Mouse (Mus musculus) v-Abl transformed pro-B cells (cell line): ENCODE results near the gene Gm20696.

Source experiments
- in situ Hi-C, 2 experiments: fragments of 400-800 bp; cut with MboI; formaldehyde crosslinking; loops; one replicate each; pipeline ENCODE4 v1.15.1; 2025; ENCODE audit not compliant: unreplicated experiment in 2 of 2

The Gm20696 gene

DNA sequence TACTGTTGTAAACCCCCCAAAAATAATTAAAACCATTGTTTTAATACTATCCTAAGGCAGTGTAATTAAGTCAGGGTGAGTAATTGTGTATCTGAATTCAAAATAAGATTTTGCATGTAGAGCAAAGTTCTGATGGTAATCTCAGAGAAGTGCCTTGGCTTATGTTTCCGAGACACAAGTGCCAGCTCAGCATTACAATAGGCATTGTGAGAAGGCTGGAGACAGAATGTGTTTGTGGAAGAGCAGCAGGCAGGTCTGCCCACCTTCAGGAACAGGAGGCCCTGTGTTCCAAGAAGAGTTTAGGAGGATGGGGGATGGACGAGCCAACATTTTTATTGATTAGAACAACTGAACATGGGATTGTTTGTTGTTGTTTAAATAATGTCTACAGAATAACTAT lies 137.6 kb downstream of the Gm20696 start:
- in situ Hi-C loops = loop anchor here in 1 of 2 experiments (10.0 kb wide), 1 partner anchor 1004 kb away; no protein-coding TSS in a partner anchor

DNA sequence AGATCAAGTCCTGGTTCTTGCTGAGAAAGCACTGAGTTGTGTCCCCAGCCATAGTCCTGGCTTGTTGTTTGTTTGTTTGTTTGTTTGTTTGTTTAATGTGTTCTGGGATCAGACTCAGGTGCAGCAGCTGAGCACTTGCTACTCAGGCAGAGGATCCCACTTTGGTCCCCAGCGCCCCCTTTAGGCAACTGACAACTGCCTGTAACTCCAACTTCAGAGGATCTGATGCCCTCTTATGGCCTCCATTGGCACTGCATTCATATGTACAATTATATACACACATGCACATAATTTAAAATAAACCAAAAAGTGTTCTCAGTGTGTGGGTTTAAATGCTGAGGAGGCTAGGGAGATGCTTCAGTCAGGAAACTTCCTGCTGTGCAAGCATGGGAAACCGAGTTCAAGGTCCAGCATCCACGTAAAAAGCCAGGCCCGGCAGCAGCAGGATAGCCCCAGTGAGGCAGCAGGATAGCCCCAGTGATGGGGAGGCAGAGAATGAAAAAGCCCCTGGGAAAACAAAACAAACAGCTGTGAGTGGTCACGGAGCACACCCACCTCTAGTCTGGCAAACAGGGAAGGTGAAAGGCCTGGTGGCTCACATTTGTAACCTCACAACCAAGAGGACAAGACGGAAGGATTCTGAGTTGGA lies 139.0 kb downstream of the Gm20696 start:
- in situ Hi-C loops = loop anchor here in 1 of 2 experiments (10.0 kb wide), 1 partner anchor 1003 kb away; no protein-coding TSS in a partner anchor

DNA sequence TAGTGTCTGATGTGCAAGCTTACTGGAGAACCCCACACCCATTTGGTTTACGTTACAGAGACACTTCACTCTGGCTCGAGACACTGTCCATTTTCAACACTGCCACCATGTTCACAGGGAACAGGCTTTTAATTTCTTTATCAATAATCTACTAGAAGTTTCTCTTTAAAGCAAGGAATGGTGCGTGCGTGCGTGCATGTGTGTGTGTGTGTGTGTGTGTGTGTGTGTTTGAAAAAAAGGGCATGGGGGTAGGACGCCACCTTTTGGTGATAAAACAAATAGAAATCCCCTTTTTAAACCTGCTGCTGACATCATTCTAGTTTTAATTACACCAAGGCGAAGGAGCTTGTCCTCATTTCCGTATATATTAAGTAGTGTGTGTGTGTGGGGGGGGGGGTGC lies 141.2 kb downstream of the Gm20696 start:
- in situ Hi-C loops = loop anchor here in 1 of 2 experiments (10.0 kb wide), 1 partner anchor 1001 kb away; no protein-coding TSS in a partner anchor

DNA sequence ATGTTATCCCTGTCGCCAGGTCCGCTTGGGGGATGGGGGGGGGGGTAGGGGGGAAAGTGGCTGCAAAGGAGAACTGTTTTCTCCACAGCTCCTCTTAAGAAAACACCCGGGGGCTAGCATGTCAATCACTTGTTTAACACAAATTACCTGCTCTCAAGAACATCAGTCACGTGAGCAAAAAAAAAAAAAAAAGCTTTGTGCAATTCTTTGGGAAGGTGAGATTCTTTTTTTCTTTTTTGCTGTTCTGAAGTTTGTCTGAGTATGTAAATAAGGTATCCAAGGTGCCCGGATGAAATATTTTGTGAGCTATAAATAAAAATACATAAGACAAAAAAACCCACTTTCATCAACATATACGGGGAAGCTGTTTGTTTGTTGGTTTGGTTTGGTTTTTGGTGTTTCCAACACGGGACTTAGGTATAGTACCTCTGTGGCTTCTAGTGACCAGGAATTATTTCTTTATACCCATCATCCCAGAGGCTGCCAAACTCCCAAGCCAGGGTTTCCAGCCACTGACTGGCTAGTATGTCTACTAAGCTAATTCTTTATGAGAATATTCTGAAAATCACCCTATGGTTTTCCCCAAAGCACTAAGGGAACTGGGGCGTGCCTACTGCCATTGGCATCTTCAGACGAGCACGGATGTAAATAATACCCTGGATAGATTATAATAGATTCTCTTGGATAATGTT lies 142.8 kb downstream of the Gm20696 start:
- in situ Hi-C loops = loop anchor here (5.0 to 10.0 kb wide), 3 partner anchors 98 to 999 kb away; no protein-coding TSS in a partner anchor

- in situ Hi-C loops = loop anchor here (5.0 to 10.0 kb wide), 3 partner anchors 99 to 998 kb away; no protein-coding TSS in a partner anchor
These were observed 143.4 kb downstream of the Gm20696 start for GRCm38 (mm10) chr6:99523109-99523632.

DNA sequence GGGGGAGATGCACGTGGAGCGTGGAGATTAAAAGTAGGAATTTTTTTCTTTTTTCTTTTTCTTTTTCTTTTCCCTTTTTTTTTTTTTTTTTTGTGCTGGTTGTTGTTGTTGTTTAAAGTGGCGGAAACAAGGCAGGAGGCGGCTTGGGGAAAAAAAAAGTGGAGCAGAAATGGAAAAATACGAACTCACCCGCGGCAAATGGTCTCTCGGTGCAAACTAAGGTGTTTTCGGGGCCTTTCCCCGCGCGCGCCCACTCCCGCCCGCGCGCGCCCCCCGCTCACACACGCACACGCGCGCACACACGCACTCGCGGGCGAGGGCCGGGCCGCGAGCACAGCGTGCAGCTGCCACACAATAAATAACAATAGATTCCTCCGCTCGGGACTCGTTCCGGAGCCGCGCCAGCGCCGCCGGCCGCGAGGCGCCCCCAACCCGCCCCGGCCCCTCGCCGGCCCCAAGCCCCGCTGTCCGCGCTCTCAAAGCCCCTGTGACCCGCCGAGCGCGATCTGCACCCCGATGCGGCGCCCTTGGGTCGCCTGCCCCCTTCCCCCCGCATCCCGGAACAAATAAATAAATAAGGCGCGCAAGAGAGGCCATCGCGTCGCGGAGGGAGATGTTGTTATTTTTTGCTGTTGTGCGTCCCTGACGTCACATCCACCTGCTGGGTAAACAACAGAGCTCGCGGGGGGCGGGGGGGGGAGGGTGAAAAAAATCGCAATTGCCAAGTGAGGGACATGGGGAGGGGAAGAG lies 144.1 kb downstream of the Gm20696 start, which contains the start of gene Foxp1:
Foxp1 (minus strand) TSS at position 363 of the 750 bp plus-strand sequence.
- in situ Hi-C loops = loop anchor here (5.0 to 10.0 kb wide), 3 partner anchors 100 to 998 kb away; no protein-coding TSS in a partner anchor

DNA sequence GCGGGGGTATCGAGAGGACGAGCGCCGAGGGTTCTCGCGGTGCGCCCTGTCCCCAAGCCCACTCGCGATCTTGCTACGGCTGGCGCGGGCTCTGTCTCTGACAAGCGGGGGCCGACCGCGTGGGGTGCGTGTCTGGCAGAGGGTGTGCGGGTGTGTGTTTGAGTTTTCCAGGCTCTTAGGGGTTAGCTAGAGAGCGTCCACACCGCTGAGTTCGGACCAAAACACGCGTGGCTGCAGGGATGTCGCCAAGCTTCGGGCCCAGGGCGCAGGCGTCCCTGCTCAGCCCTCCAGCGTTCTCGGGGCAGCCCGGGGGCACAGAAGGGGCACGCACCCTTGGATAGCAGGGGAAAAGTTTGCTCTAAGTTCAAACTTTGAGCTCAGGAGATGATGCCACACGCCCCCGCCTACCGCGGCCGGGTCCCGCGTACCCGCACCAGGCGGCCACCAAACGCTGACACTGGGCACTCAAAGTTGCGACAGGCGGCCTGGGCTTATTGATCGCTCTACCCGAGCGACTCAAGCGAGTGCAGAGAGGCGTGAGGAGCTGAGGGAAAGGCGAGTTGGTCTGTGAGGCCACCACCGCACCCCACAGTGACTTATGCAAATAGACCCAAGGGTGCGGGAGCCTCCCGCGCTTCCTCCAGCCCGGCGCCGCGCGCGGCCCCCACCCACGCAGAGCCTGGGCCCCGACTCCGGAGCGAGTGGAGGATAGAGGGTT lies 144.8 kb downstream of the Gm20696 start:
- in situ Hi-C loops = loop anchor here (5.0 to 10.0 kb wide), 3 partner anchors 101 to 997 kb away; no protein-coding TSS in a partner anchor

GRCm38 (mm10) chr6:99521038-99521640 lies 145.5 kb downstream of the Gm20696 start:
- in situ Hi-C loops = loop anchor here (5.0 to 10.0 kb wide), 3 partner anchors 101 to 996 kb away; no protein-coding TSS in a partner anchor

DNA sequence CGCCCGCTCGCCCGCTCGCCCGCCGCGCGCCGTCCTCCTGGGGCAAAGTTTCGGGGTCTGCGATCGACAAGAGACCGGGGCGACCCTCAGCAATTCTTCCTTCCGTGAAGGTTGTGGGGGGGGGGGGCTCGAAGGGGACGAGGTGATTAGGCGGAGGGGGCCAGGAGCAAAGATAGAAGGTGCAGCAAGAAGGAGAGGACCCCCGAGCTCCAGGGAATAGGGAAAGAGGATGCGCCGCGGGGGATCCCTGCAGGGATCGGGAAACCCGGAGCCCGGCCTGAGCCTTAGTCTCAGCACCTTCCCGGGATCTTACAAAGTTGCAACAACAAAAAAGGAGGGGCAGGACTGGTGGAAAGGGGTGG lies 145.9 kb downstream of the Gm20696 start:
- in situ Hi-C loops = loop anchor here (5.0 to 10.0 kb wide), 3 partner anchors 102 to 996 kb away; no protein-coding TSS in a partner anchor

DNA sequence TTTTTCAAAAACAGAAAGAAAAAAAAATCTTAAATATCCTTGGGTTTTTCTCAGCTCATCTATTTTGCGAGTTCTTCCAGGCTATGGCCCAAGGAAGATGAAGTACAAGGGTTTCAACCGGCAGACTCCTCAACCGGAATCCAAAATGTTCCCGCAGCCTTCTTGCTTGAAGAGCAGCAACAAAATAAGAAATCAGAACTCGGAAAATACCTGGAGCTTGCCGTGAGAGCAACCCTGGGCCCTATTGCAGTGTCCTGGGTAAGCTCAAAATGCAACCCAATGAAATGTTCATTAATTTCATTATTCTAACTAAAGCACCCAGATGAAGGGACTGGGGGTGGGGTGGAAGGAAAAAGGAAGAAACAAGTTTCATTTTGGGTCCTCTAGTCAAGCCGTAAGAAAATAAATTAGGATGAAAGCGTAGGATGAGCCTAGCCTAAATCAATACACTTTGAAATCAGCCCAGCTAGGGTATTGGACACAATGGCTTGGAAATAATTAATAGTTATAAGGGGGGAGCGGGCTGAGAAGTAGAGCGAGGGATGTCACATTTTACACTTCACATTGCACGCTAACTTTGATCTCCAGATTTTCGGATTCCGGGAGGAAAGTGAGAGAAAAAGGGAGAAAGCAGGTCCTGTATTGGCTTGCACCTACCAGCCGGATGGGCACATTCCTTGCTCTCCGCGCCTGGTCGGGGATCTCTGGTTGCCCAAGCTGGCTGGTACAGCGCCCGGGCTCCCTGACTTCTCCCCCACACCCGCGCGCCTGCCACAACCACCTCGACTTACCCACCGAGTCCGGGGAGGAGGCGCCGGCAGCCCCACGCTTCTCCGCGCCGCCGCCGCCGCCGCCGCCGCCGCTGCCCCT lies 146.6 kb downstream of the Gm20696 start:
- in situ Hi-C loops = loop anchor here (5.0 to 10.0 kb wide), 4 partner anchors 102 to 995 kb away; no protein-coding TSS in a partner anchor

DNA sequence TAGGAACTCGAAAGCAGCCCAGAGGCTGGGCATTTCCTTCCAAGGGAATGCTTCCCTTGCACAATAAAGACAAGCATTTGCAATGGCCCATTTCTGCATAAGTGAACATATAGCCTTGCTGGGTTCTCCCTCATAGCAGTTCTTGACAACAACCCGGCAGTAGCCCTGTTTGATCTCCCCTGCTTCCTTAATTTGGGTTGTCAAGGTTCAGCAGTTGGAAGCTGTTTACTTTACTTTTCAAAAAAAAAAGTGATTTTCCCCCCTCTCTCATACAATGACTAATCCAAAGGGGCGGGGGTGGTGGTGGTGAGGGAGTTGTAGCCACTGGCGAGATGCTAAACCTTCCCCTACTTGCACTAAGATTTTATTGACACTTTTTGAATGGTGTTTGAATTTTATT lies 147.5 kb downstream of the Gm20696 start:
- in situ Hi-C loops = loop anchor here in 1 of 2 experiments (10.0 kb wide), 1 partner anchor 254 kb away; no protein-coding TSS in a partner anchor

DNA sequence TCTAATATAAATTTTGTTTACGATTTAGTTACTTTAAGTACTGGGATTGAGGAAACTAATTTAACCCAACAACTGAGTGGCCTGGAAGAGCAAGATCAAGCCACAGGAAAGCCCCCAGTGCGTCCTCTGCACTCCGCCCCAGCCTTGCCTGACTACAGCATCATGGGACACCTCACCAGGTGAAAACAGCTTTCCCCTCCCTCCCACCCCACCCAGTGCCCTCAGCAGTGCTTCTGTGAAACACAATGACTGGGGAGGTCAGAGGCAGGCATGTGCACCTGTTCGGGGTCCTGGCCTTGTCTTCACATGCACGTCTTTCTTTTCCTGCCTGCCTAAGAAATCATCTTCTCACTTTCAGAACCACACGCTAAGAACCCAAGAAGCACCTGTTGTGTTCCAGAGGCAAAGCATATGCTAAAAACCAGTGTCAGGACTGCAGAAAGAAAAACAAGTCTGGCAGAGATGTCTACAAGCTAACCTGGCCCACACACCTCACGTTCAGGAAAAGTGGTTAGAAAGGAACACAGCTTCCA lies 150.9 kb downstream of the Gm20696 start:
- in situ Hi-C loops = loop anchor here in 1 of 2 experiments (10.0 kb wide), 1 partner anchor 251 kb away; no protein-coding TSS in a partner anchor

DNA sequence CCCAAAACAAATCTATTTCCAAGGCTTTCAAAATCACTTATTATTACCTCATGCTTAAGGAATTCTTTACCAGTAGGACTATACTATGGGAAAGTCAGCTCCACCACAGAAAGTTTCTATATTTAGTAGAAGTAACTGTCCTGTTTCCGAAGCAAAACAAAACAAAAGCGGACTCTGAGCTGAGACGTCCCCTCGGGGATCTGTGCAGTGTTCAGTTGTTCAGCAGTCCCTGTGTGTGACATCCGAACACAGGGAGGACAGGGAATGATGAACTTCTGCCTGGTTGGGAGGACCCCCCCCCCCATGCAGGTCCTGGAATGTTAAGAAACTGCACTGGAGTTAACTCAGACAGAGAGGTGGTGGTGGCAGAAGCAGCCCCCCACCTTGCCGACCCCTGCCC lies 154.7 kb downstream of the Gm20696 start:
- in situ Hi-C loops = loop anchor here in 1 of 2 experiments (10.0 kb wide), 1 partner anchor 247 kb away; no protein-coding TSS in a partner anchor

DNA sequence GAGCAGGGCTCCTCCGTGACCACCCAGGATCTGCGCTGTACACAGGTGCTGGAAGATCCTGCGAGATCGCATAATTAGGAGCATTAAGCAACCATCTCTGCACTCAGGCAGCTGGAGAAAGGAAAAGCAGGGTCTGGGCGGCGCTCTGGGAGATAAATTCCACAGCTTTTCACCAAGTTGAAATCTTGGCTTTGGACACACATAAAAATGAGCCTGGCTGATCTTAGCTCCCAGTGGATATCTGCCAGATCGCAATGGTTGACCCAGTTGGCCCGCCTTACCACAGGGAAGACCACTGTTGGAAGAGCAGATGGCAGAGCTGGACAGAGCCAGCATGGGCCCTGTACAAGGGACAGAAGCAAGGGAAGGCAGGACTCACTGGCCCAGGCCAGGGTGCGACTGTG lies 157.4 kb downstream of the Gm20696 start:
- in situ Hi-C loops = no loop called here

DNA sequence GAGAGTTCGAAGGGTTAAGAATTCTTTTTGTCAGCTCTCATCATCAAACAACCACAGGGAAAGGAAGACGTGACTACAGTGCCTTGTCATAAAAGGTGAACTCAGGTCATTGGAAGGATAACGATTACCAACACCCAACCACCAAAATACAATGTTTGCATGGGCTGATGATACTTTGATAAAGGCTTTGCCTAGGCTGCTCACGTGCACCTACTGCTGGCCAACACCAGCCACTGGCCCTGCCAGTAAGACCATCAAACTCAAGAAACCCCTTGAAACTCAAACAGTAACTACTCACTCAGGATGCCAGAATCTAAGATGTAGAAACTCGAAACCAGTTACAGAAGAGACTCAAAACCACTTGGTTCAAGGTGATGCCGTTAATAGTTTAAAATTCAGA lies 159.8 kb downstream of the Gm20696 start:
- in situ Hi-C loops = no loop called here

DNA sequence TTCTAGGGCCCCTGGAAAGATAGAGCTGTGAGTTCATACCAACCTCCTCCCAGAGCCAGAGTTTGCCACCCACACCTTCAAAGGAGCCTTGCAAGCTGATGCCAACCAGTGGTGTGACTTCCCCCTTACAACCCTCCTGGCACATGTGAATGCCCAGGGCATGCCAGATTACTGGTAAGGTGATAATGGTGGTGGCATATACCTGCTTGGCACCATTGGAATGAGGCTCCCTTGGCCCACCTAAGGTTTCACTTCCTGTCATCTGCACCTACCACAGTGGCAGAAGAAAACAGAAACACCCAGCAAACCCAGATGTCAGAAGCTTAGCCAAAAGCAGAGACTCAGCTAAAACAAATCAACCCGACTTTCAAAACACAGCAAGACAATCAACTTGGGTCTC lies 162.9 kb downstream of the Gm20696 start:
- in situ Hi-C loops = no loop called here

DNA sequence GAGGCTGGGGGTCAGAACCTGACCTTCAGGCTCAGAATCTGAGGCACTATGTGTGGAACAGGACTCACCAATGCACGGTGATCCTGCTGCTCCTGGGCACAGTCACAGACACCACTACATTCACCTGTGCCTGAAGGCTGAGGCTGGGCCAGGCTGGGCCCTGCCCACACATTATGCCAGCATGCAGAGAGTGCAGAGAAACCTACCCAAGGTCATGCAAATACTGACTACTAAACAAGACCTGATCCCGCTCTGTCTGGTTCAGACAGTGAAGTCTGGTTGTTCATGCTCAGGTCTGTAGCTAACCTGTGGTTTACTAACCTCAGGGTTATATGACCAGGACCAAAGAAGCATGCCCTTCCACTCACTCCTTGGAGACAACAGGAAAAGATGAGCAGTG lies 163.9 kb downstream of the Gm20696 start:
- in situ Hi-C loops = no loop called here

GRCm38 (mm10) chr6:99502314-99502713 lies 164.3 kb downstream of the Gm20696 start:
- in situ Hi-C loops = no loop called here
